Mouse (Mus musculus) left cerebral cortex, postnatal 14 days (tissue): Measurements from ENCODE around the gene Adgrg7. TPM values are rescaled to one million over a fixed set of nuclear protein-coding genes. Genes with fewer than 3 reads are reported as not detected.

Experiments used
- DNase-seq, 2 experiments: peaks; one replicate each; pipeline ENCODE4 v3.0.0; 2021 to 2022; ENCODE audit warnings: low spot score in 2 of 2, mixed read lengths in 1 of 2
- intact Hi-C: fragments of 180-260 bp; cut with DNase I; formaldehyde crosslinking; loops from one replicate; pipeline ENCODE4 v1.15.1; 2025
- long read RNA-seq, 2 experiments: library from polyadenylated mRNA; stranded (forward); transcript quantifications; one replicate each; pipeline ENCODE4 v2.0.0; 2021
- total RNA-seq, 2 experiments: library from RNA; stranded (reverse); gene quantifications; 2 replicates each; pipeline ENCODE4 v1.2.3; 2021

The Adgrg7 gene
- not detected for total RNA-seq
- long read RNA-seq, experiment 1 = 0 reads
- long read RNA-seq, experiment 2 = 0 reads

DNA sequence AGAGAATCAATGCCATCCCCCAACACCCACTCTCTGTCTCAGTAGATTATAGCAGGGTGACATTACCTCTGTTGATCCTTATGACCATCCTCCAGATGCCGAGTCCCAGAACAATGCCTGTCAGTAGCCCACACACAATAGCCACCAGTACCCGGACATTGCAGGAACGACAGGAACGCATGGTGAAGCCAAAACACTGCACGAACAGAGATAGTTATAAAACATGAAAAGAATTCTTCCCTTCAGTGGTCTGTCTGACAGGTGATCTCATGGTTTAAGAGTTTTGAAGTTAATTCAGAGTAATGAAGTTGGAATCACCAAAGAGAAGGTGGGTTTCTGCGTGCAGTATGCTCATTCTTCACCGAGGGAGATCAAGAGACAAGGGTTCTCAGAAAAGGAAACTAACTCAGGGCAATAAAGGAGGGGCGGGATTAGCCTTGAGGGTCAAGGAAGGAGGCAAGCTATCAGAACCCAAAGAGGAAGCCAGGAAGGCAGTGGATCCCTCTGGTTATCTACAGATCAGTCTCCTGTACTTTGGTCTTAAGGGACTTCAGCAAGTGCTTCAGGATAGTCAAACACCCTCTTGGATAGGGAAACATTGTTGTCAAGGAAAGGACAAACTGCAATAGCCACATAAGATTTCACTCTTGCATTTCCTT, at the start of gene Adgrg7:
Gene Adgrg7 (minus strand): TSS at position 375 of the 659 bp plus-strand sequence.
- DNase-seq = no peak
- intact Hi-C loops = no loop called here

- no peak for DNase-seq
- intact Hi-C loops = no loop called here
Measured at GRCm38 (mm10) chr16:56842988-56843387, 47.3 kb upstream of the Adgrg7 start.

DNA sequence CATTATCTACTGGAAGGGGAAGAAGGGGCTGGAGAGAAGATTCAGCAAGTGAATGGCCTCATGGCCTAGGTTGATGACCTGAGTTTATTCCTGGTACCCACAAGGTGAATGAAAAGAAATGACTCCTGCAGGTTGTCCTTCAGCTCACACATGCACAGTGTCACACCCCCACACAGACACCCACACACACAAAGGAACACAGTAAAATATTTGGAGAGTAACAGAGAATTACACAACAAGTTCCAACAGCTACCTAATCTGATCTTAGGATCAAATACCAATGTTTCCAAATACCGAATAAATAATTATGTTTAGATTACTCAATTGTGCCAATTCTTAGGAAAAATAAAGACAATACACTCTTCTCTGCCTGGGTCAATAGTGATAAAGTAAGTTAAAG, 37.7 kb upstream of the Adgrg7 start:
- DNase-seq = no peak
- intact Hi-C loops = no loop called here

GRCm38 (mm10) chr16:56831986-56832385, 36.3 kb upstream of the Adgrg7 start:
- DNase-seq = no peak
- intact Hi-C loops = no loop called here

DNA sequence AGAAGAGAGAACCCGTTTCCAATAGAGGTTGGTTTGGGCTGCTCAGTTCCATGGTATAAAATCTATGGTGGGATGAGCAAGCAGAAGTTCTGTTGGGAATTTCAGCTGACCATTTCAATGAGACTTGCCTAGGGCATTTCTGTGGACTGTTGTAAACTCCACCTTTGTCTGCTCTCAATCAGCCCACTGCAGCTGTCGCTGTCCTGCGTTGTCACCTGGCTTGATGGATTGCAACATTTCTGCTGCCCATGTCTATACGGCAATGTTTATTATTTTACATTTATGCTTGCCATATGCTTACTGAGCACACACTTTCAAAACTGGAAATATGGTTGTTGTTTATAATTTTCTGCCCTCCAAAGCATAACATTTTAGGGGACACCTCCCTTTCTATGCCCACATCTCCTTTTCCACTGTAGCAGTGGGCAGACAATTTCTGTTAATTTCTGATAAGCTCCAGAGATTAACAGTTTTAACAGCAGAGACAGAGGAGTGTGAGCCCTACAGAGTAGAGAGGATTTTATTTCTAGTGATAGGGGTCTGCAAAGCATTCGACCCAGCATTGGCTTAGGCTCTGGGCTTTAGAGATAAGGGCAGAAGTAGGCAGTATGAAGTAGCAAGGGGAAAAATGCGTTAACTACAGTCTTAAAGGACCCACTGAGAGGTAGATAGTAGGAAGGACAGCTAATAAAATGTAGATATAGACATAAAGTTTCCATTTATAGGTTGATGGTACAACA, 5.9 kb upstream of the Adgrg7 start:
- intact Hi-C loops = loop anchor here (10.0 kb wide), 1 partner anchor 123 kb away; the partner anchor contains the start of gene Lnp1
- DNase-seq = no peak

GRCm38 (mm10) chr16:56800946-56801345, 5.3 kb upstream of the Adgrg7 start:
- intact Hi-C loops = loop anchor here (10.0 kb wide), 1 partner anchor 124 kb away; the partner anchor contains the start of gene Lnp1

GRCm38 (mm10) chr16:56800469-56800868, 4.8 kb upstream of the Adgrg7 start:
- DNase-seq = peak in 1 of 2 experiments; percentile 5
- intact Hi-C loops = loop anchor here (10.0 kb wide), 1 partner anchor 124 kb away; the partner anchor contains the start of gene Lnp1

More at GRCm38 (mm10) chr16:56800946-56801345, 5.3 kb upstream of the Adgrg7 start:
- no peak for DNase-seq

- DNase-seq = no peak
- intact Hi-C loops = loop anchor here (10.0 kb wide), 1 partner anchor 125 kb away; the partner anchor contains the start of gene Lnp1
Measured at GRCm38 (mm10) chr16:56799541-56800029, 3.9 kb upstream of the Adgrg7 start.

DNA sequence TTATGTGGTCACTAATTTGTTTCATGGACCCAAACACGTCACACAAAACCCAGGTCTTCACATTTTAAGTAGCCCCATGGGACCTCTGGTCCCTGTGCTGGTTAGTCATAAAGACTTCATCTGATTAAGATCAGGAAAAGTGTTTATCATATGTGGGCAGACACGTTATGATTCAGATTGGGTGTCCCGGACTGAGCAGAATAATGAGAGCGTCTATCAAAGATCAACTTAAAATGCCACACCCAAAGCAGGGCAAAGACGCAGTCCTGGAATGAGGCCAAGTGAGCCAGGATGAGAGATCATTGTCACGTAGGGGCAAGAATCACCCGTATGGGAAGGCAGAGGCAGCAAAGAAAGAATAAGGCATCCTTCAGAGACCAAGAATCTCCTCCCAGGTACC, 3.2 kb upstream of the Adgrg7 start:
- DNase-seq = no peak
- intact Hi-C loops = no loop called here

DNA sequence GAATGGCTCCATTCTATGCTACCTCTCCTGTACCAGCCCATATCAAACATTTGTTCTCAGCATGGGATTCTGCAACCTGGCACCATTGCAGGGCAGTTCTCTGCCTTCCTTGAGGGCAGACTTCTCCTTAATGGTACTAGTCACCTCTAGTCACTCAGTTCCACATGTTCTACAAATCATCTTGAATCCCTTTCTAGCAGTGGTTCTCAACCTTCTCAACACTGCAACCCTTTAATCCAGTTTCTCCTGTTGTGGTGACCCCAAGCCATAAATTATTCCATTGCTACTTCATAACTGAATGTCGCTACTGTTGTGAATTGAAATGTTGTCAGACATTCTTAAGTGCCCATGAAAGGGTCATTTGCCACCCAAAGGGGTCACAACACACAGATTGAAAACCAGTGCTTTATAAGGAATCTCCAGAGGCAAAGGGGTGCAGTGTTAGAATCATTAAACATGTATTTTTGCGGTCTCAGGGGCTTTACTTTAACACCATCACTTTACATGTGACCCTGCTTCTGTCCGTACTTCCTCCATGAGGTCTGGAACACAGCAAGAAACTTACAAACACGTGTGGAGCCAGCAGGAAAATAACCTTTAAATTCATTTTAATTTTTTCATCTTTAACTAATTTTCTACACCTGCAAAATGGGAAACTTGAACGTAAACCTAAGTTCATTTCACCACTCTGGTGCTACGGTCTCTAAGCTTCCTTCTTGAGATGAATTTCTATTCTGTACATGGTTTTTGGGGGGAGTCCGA, 1.1 kb downstream of the Adgrg7 start:
- intact Hi-C loops = no loop called here
- no peak for DNase-seq

GRCm38 (mm10) chr16:56793778-56794177, 1.9 kb downstream of the Adgrg7 start:
- intact Hi-C loops = no loop called here
- no peak for DNase-seq

DNA sequence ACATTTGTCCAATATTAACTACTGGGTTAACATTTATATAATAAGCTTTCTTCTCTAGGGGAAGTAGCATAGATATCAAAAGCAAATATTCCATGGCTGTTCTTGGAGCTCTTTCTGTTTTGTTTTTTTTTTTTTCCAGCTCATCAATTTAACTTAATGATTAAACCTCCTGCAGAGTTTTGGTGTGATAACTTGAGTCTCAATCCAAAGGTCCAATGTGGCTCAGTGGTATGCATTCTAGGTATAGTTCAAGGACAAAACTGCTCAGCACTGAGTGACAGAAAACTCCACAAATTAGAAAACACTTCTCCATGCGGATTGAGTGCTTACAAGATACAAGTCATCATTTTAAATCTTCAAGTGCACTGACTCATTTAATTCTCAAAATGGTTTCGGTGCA, 9.7 kb downstream of the Adgrg7 start:
- intact Hi-C loops = no loop called here
- DNase-seq = no peak

- intact Hi-C loops = loop anchor here (1.0 to 10.0 kb wide), 3 partner anchors 149 to 823 kb away; no protein-coding TSS in a partner anchor
- peak; percentile 78 to 79 for DNase-seq
Measured at GRCm38 (mm10) chr16:56771163-56772105, 24.2 kb downstream of the Adgrg7 start.

- intact Hi-C loops = no loop called here
- DNase-seq = no peak
Measured at GRCm38 (mm10) chr16:56729060-56729459, 66.6 kb downstream of the Adgrg7 start.

DNA sequence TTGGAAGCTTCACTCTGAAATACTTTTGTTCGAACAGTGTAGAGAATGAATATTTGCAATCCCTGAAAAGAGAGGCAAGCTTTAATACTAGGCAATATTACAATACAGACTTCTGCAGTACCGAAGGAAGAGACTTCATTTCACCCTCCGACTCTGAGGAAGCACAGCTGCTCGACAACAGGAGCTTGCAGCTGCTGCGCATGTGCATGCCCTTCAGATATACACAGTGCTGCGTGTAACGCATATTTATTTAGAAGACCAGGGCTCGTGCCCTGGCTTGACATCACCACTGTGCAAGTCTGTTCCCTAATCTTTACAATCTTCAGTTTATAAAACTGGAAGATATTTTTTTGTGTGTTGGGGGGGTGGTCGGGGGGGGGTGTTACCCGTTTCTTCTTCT, 70.7 kb downstream of the Adgrg7 start:
- DNase-seq = no peak
- intact Hi-C loops = no loop called here

DNA sequence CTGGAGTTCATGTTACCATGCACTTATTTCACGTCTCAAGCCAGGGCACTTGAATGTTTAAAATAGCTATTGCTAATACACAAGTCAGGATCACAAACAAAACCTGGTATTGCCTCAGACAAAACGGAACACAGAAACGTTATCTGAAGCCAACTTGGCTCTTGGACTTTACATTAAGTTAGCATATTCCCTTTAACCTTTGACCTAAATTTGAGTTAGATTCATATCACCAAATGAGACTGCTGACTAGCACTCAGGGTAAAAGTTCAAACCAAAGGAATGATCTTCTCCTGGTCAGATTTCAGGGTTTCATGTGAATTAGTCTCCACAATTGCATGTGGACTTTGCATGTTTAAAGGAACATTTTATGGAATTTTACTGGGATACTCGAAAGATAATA, 73.3 kb downstream of the Adgrg7 start:
- no peak for DNase-seq
- intact Hi-C loops = no loop called here

DNA sequence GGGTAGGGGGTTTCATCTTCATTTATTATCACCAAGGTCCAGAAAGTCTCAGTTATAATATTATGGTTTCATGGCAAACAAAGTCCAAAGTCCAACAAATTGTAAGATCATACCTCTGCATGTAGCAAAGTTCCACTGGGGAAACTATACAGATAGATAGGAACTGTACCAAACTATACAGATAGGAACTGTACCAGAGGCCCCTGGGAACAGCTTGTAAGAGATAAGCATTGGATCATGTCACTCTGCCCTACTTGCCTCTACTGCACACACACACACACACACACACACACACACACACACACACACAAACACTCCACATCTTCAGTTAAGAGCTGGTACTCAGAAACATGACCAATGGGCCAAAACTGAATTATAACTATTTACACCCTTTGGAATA, 76.6 kb downstream of the Adgrg7 start:
- intact Hi-C loops = no loop called here
- DNase-seq = no peak
